Mouse (Mus musculus): ENCODE results near the gene Lpp. TPM values are rescaled to one million over a fixed set of nuclear protein-coding genes. Genes with fewer than 3 reads are reported as not detected.

The Lpp gene
- polyA plus RNA-seq, 1 experiment from 2014 or later, result 12.2 TPM

DNA sequence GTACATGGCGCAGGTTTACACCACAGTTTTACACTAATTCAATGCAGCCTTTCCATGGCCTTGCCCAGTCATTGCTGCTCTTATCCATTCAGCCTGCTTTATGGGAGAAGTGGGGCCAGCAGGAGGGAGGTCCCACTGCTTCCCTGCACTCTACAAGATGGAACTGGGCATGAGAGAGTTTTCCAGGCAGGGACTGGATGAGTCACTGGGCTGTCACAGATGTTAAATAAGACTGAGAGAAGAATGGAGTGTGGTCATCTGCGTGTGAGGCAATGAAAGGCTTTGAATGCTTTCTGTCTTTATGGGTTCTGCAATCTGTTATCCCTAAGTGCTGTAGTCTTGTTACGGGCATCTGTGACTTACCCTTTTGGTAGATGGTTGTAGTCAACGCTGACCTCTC is 102.2 kb downstream of the Lpp start:
- Histone ChIP-seq H3K27me3 (replicated peaks; ENCODE audit: control insufficient read depth, insufficient read depth, low read length) (no peaks in the 10 kb centered on the region), H3K9ac (replicated peaks; ENCODE audit: low read depth, low read length) (no peak overlapping the region), H3K4me3 (replicated peaks; ENCODE audit: low read length) (no peak overlapping the region), H3K4me2 (ENCODE audit: low read length) (no peak overlapping the region), H3K9me3 (ENCODE audit: control insufficient read depth, low read length) (no peaks in the 10 kb centered on the region), H3K27ac (ENCODE audit: low read length) (no peak overlapping the region), H3K4me1 (replicated peaks; ENCODE audit: control insufficient read depth, insufficient read depth, low read length) (peaks cover 14% of the 10 kb centered on the region), H3K36me3 (ENCODE audit: control insufficient read depth, insufficient read depth) (no peaks in the 10 kb centered on the region)
- no peak for ATAC-seq
- 84% methylated on average over 4 of the region's 4 CpGs for WGBS

GRCm38 (mm10) chr16:24496635-24497034 is 103.3 kb downstream of the Lpp start:
- no peak overlapping the region for H3K4me3 ChIP-seq (replicated peaks; ENCODE audit: low read length)
- no peaks in the 10 kb centered on the region for H3K36me3 ChIP-seq (ENCODE audit: control insufficient read depth, insufficient read depth)
- no peak for ATAC-seq
- H3K9ac ChIP-seq (replicated peaks; ENCODE audit: low read depth, low read length), result no peak overlapping the region
- H3K4me2 ChIP-seq (ENCODE audit: low read length), result no peak overlapping the region
- 95% methylated on average over 7 of the region's 7 CpGs for whole genome bisulfite sequencing
- no peaks in the 10 kb centered on the region for H3K27me3 ChIP-seq (replicated peaks; ENCODE audit: control insufficient read depth, insufficient read depth, low read length)
- no peaks in the 10 kb centered on the region for H3K9me3 ChIP-seq (ENCODE audit: control insufficient read depth, low read length)
- peaks cover 2% of the 10 kb centered on the region; the same call in 1 of the 2 replicates for H3K4me1 ChIP-seq (replicated peaks; ENCODE audit: control insufficient read depth, insufficient read depth, low read length)
- H3K27ac ChIP-seq (ENCODE audit: low read length), result no peak overlapping the region

DNA sequence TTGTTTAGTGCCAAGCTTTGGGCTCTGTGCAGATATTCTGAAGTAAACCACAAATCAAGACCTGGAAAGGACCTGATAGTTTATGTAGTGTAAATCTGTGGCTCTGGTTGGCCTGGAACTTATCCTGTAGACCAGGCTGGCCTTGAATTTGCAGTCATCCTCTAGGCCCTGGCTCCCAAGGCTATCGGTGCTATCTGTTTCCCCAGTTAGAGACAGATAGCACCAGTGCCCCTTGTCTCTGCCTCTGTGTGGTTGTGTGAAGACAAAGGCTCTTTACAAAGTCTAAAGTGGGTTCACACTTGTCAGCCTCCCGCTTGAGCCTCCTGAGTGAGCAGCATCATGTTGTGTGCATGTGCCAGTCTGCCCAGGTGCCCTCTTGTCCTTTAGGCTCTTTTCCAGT is 104.1 kb downstream of the Lpp start:
- Histone ChIP-seq H3K27me3 (replicated peaks; ENCODE audit: control insufficient read depth, insufficient read depth, low read length) (no peaks in the 10 kb centered on the region), H3K9ac (replicated peaks; ENCODE audit: low read depth, low read length) (no peak overlapping the region), H3K27ac (ENCODE audit: low read length) (no peak overlapping the region), H3K4me2 (ENCODE audit: low read length) (no peak overlapping the region), H3K4me3 (replicated peaks; ENCODE audit: low read length) (no peak overlapping the region), H3K4me1 (replicated peaks; ENCODE audit: control insufficient read depth, insufficient read depth, low read length) (0 out of 2 replicates have a peak, but pooled peaks cover 4% of the 10 kb centered on the region), H3K9me3 (ENCODE audit: control insufficient read depth, low read length) (no peaks in the 10 kb centered on the region), H3K36me3 (ENCODE audit: control insufficient read depth, insufficient read depth) (no peaks in the 10 kb centered on the region)
- 84% methylated on average over 2 of the region's 2 CpGs for WGBS
- no peak for ATAC-seq

- ATAC-seq, result no peak
These were observed 104.9 kb downstream of the Lpp start for GRCm38 (mm10) chr16:24498103-24498659.

GRCm38 (mm10) chr16:24501197-24501596 is 107.9 kb downstream of the Lpp start:
- H3K36me3 ChIP-seq (ENCODE audit: control insufficient read depth, insufficient read depth), result no peaks in the 10 kb centered on the region
- 90% methylated on average over 6 of the region's 6 CpGs for WGBS
- ATAC-seq, result no peak

More at GRCm38 (mm10) chr16:24498103-24498659, 104.9 kb downstream of the Lpp start:
- H3K4me2 ChIP-seq (ENCODE audit: low read length), result no peak overlapping the region
- H3K9ac ChIP-seq (replicated peaks; ENCODE audit: low read depth, low read length), result no peak overlapping the region
- H3K9me3 ChIP-seq (ENCODE audit: control insufficient read depth, low read length), result no peaks in the 10 kb centered on the region
- no peak overlapping the region for H3K27ac ChIP-seq (ENCODE audit: low read length)
- H3K27me3 ChIP-seq (replicated peaks; ENCODE audit: control insufficient read depth, insufficient read depth, low read length), result no peaks in the 10 kb centered on the region
- H3K4me1 ChIP-seq (replicated peaks; ENCODE audit: control insufficient read depth, insufficient read depth, low read length), result 0 out of 2 replicates have a peak, but pooled peaks cover 4% of the 10 kb centered on the region
- 89% methylated on average over 5 of the region's 5 CpGs for WGBS
- no peaks in the 10 kb centered on the region for H3K36me3 ChIP-seq (ENCODE audit: control insufficient read depth, insufficient read depth)
- H3K4me3 ChIP-seq (replicated peaks; ENCODE audit: low read length), result no peak overlapping the region

GRCm38 (mm10) chr16:24501628-24502294 is 108.5 kb downstream of the Lpp start:
- no peak overlapping the region for H3K27ac ChIP-seq (ENCODE audit: low read length)
- no peak overlapping the region for H3K4me2 ChIP-seq (ENCODE audit: low read length)
- H3K9me3 ChIP-seq (ENCODE audit: control insufficient read depth, low read length), result no peaks in the 10 kb centered on the region
- 0 out of 2 replicates have a peak, but pooled peaks cover 2% of the 10 kb centered on the region for H3K4me1 ChIP-seq (replicated peaks; ENCODE audit: control insufficient read depth, insufficient read depth, low read length)
- no peaks in the 10 kb centered on the region for H3K27me3 ChIP-seq (replicated peaks; ENCODE audit: control insufficient read depth, insufficient read depth, low read length)
- no peak overlapping the region for H3K4me3 ChIP-seq (replicated peaks; ENCODE audit: low read length)
- H3K9ac ChIP-seq (replicated peaks; ENCODE audit: low read depth, low read length), result no peak overlapping the region
- no peaks in the 10 kb centered on the region for H3K36me3 ChIP-seq (ENCODE audit: control insufficient read depth, insufficient read depth)
- peak; percentile 28; the same call in 1 of the 2 replicates for ATAC-seq
- WGBS, result 79% methylated on average over 11 of the region's 11 CpGs

More at GRCm38 (mm10) chr16:24501197-24501596, 107.9 kb downstream of the Lpp start:
- H3K27me3 ChIP-seq (replicated peaks; ENCODE audit: control insufficient read depth, insufficient read depth, low read length), result no peaks in the 10 kb centered on the region
- H3K4me2 ChIP-seq (ENCODE audit: low read length), result no peak overlapping the region
- no peak overlapping the region for H3K4me3 ChIP-seq (replicated peaks; ENCODE audit: low read length)
- 0 out of 2 replicates have a peak, but pooled peaks cover 2% of the 10 kb centered on the region for H3K4me1 ChIP-seq (replicated peaks; ENCODE audit: control insufficient read depth, insufficient read depth, low read length)
- no peaks in the 10 kb centered on the region for H3K9me3 ChIP-seq (ENCODE audit: control insufficient read depth, low read length)
- no peak overlapping the region for H3K9ac ChIP-seq (replicated peaks; ENCODE audit: low read depth, low read length)
- no peak overlapping the region for H3K27ac ChIP-seq (ENCODE audit: low read length)

GRCm38 (mm10) chr16:24502295-24502823 is 109.1 kb downstream of the Lpp start:
- WGBS, result 43% methylated on average over 3 of the region's 3 CpGs
- H3K27ac ChIP-seq (ENCODE audit: low read length), result no peak overlapping the region

GRCm38 (mm10) chr16:24504838-24505605 is 111.7 kb downstream of the Lpp start:
- Histone ChIP-seq H3K4me2 (ENCODE audit: low read length) (no peak overlapping the region), H3K9ac (replicated peaks; ENCODE audit: low read depth, low read length) (no peak overlapping the region)
- WGBS, result 79% methylated on average over 7 of the region's 7 CpGs

More at GRCm38 (mm10) chr16:24502295-24502823, 109.1 kb downstream of the Lpp start:
- no peaks in the 10 kb centered on the region for H3K9me3 ChIP-seq (ENCODE audit: control insufficient read depth, low read length)
- no peak for ATAC-seq
- H3K9ac ChIP-seq (replicated peaks; ENCODE audit: low read depth, low read length), result no peak overlapping the region
- no peaks in the 10 kb centered on the region for H3K36me3 ChIP-seq (ENCODE audit: control insufficient read depth, insufficient read depth)
- H3K4me2 ChIP-seq (ENCODE audit: low read length), result no peak overlapping the region
- 0 out of 2 replicates have a peak, but pooled peaks cover 2% of the 10 kb centered on the region for H3K4me1 ChIP-seq (replicated peaks; ENCODE audit: control insufficient read depth, insufficient read depth, low read length)
- H3K4me3 ChIP-seq (replicated peaks; ENCODE audit: low read length), result no peak overlapping the region
- no peaks in the 10 kb centered on the region for H3K27me3 ChIP-seq (replicated peaks; ENCODE audit: control insufficient read depth, insufficient read depth, low read length)

DNA sequence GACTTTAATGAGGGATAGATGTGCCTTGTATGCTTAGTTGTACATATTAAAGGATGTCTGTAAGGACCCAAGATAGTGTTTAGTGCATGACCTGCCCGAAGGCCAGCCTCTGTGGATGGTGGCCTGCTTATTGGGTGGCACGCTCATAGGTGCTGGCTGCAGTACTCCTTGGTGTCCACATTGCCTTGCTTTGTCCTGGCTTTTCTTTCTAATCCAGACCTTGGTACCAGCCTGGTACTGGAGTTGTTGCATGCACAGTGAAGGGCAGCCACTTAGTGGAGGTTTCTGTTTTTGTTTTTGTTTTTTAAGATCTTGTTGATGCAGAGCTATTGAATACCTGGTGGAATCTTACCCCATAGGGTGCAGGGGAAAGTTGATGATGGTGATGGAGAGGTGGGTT is 112.9 kb downstream of the Lpp start:
- no peaks in the 10 kb centered on the region for H3K36me3 ChIP-seq (ENCODE audit: control insufficient read depth, insufficient read depth)
- H3K4me2 ChIP-seq (ENCODE audit: low read length), result no peak overlapping the region
- H3K9ac ChIP-seq (replicated peaks; ENCODE audit: low read depth, low read length), result no peak overlapping the region
- peaks cover 16% of the 10 kb centered on the region for H3K4me1 ChIP-seq (replicated peaks; ENCODE audit: control insufficient read depth, insufficient read depth, low read length)
- 94% methylated on average over 2 of the region's 2 CpGs for WGBS
- no peak overlapping the region for H3K4me3 ChIP-seq (replicated peaks; ENCODE audit: low read length)
- ATAC-seq, result no peak
- H3K9me3 ChIP-seq (ENCODE audit: control insufficient read depth, low read length), result no peaks in the 10 kb centered on the region
- no peak overlapping the region for H3K27ac ChIP-seq (ENCODE audit: low read length)
- H3K27me3 ChIP-seq (replicated peaks; ENCODE audit: control insufficient read depth, insufficient read depth, low read length), result no peaks in the 10 kb centered on the region

More at GRCm38 (mm10) chr16:24504838-24505605, 111.7 kb downstream of the Lpp start:
- H3K4me1 ChIP-seq (replicated peaks; ENCODE audit: control insufficient read depth, insufficient read depth, low read length), result peaks cover 13% of the 10 kb centered on the region
- H3K36me3 ChIP-seq (ENCODE audit: control insufficient read depth, insufficient read depth), result no peaks in the 10 kb centered on the region
- ATAC-seq, result no peak
- H3K9me3 ChIP-seq (ENCODE audit: control insufficient read depth, low read length), result no peaks in the 10 kb centered on the region
- no peak overlapping the region for H3K27ac ChIP-seq (ENCODE audit: low read length)
- no peaks in the 10 kb centered on the region for H3K27me3 ChIP-seq (replicated peaks; ENCODE audit: control insufficient read depth, insufficient read depth, low read length)
- H3K4me3 ChIP-seq (replicated peaks; ENCODE audit: low read length), result no peak overlapping the region
